Mouse (Mus musculus) neural tube, embryonic 13.5 days (tissue): ENCODE data around the gene Mrgpra2a. TPM values are rescaled to one million over a fixed set of nuclear protein-coding genes. Genes with fewer than 3 reads are reported as not detected.

ENCODE experiments used
- polyA plus RNA-seq: library from polyadenylated mRNA; unstranded; fragments of >200 nt; fragmentation: Nextera tagmentation; extraction: Ambion mirVana; gene quantifications from 2 replicates; pipeline ENCODE4 v1.2.1, GENCODE M21; 2015

Gene Mrgpra2a
- polyA plus RNA-seq, 1 experiment from 2014 or later, result not detected

Other genes starting within 250 kb of the Mrgpra2a start
- not detected in 2 replicates for gene Mrgpra6, start 247.2 kb downstream of the Mrgpra2a start, polyA plus RNA-seq
- gene Mrgpra9, start 199.3 kb downstream of the Mrgpra2a start, polyA plus RNA-seq, result not detected in 2 replicates
- 0.24 TPM in 1 of 2 replicates, not detected in the other for gene Mrgpra1, start 97.9 kb downstream of the Mrgpra2a start, polyA plus RNA-seq
- 0.21 TPM in 1 of 2 replicates, not detected in the other for gene Mrgpra2b, start 76.7 kb upstream of the Mrgpra2a start, polyA plus RNA-seq
- gene Mrgpra3, start 149.2 kb upstream of the Mrgpra2a start, polyA plus RNA-seq, result not detected in 2 replicates